Mouse (Mus musculus) gastrocnemius, adult 8-10 months (tissue): ENCODE results near the gene Prdm10. TPM values are rescaled to one million over a fixed set of nuclear protein-coding genes. Genes with fewer than 3 reads are reported as not detected.
A peak's percentile ranks its signal among the peaks of the same experiment; 100 is the strongest.

Experiments
- DNase-seq, 2 experiments: peaks; one replicate each; pipeline ENCODE4 v3.0.0; 2022; ENCODE audit warnings: low spot score in 2 of 2
- total RNA-seq, 4 experiments: library from RNA; stranded (reverse); gene quantifications; 2 replicates each; pipeline ENCODE4 v1.2.4; 2022

Gene Prdm10
- total RNA-seq, 4 experiments from 2014 or later = 3.7 to 5.1 (median 3.7) TPM

DNA sequence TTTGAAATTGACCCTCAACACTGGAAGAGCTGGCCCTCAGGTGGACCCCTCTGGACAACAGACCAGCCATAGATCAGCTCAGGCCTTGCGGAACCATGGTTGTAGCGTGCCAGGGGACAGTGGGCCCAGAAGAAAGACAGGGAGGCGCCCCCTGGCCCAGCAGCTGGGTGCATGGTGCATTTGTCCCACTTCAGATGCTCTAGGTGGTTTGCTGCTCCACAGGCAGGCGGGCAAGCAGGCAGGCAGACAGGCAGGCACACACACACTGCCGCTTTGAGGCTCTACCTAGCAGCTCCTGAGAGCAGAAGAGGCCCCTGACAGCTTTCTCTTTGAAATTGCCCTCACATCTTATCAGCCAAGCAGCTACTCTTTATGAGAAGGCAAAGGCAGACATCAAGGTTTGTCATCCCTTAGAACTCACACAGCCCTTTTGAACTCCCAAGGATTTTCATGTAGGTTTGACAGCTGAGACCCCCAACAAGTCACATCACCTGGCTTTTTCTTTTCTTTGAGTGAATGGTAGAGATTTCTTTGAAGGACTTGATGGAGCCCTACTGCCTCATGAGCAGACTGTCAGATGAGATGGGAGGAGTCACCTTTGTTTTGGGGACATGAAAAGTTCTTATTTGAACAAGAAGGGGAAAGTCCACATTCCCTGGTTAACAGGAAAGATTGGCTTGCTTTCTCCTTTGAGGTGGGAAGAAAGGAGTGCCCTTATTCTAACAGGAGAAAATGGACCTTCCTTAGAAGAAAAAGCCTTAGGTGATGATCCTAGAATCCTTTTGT, 21.4 kb downstream of the Prdm10 start:
- DNase-seq = no peak

DNA sequence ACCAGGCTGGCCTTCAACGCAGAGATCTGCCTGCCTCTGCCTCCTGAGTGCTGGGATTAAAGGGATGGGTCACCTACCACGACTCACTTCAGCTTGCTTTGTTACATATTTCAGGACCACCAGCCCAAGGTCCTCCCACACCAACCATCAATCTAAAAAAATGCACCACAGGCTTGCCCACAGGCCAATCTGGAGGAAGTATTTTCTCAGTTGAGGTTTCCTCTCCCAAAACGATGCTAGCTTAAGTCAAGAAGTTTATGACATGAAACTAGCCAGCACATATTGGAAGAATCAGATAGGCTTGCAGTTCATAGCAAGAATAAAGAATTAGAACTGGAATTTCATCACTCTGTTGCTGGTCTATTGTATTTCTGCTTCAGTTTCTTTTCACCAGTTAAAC, 24.0 kb downstream of the Prdm10 start:
- DNase-seq = no peak

GRCm38 (mm10) chr9:31305117-31305516, 24.8 kb downstream of the Prdm10 start:
- DNase-seq = no peak

GRCm38 (mm10) chr9:31305807-31306206, 25.5 kb downstream of the Prdm10 start:
- no peak for DNase-seq

GRCm38 (mm10) chr9:31307232-31307631, 26.9 kb downstream of the Prdm10 start:
- DNase-seq = no peak

DNA sequence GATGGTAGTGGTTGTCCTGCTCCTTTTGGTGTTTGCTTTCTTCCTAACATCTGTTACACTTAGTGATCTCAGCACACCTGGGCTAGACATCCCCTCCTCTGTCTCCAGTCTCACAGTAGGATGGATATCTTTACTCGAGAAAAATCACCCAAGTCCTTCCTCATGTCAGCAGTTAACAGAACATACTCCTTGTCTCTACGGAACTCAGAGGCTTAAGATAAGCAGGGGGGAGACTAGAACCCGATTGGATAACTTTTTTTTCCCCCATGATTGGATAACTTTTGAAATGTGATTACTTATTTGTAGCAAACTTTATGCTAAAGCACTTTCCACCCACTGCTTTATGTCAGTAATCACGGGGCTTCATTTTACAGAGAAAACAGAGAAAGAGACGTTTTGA, 28.7 kb downstream of the Prdm10 start:
- no peak for DNase-seq

DNA sequence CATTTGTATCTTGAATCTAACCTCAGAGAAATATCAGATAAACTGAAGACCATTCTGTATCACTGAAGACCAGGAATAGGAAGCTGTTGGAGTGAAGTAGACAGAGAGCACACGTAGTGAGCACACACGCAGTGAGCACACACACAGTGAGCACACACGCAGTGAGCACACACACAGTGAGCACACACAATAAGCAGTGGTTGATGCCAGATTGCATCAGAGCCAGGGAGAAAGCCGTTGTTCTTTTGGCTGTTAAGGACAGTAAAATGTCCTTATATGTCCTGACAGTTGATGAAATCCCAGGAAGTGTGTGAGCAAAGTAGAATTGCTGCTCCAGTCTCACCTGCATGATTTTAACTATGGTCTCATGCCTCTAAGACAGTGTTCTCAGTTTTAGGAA, 30.3 kb downstream of the Prdm10 start:
- no peak for DNase-seq

DNA sequence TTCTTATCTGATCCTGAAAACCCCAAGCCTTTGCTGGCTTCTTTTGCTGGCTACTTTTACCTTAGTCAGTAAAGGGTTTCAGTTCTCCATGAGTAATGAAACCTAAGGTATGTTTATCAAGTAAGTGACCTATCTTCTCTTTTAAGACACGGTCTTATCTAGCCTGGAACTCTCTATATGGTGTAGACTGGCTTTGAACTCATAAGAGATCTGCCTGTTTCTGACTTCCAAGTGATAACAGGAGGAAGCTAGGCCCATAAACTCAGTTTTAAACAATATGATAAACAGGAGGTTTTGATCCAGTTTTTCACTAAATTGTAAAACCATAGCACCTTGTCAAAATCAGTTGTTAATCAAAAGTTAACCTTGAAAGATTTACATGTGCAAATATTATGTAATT, 33.5 kb downstream of the Prdm10 start:
- no peak for DNase-seq

DNA sequence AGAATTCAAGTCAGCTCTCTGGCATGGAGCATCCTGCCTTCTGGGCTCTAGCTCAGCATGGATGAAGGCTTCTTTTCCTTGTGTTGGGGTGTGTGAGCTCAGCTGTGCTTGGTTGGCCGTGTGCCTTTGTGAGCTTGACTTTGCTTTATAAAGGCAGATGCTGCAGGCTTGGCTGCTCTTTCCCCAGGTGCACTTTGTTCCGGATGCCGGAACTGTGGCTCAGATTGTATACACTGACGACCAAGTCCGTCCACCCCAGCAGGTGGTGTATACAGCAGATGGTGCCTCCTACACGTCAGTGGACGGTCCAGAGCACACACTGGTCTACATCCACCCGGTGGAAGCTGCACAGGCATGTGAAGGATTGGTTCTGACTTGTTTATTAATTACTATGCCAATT, 35.6 kb downstream of the Prdm10 start:
- no peak for DNase-seq

GRCm38 (mm10) chr9:31318956-31319355, 38.6 kb downstream of the Prdm10 start:
- no peak for DNase-seq

- DNase-seq = no peak
Measured at GRCm38 (mm10) chr9:31320734-31321133, 40.4 kb downstream of the Prdm10 start.

DNA sequence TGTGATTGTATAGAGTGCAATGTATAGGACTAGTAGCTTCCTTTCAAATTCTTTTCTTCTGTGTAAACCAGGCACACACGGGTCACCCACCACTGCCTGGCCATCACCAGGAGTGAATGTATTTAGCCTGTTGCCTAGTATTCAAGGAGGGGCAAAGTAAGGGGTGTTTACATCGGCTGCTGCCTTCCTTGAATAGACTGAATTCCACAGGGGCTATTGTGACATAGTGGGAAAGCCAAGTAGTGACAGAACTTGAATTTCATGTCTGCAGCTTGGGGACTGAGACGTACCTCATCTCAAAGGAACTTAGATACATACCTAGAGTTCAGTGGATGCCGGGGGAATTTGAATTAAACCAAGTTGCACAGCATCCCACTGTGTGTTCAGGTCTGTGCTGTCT, 41.2 kb downstream of the Prdm10 start:
- DNase-seq = no peak

DNA sequence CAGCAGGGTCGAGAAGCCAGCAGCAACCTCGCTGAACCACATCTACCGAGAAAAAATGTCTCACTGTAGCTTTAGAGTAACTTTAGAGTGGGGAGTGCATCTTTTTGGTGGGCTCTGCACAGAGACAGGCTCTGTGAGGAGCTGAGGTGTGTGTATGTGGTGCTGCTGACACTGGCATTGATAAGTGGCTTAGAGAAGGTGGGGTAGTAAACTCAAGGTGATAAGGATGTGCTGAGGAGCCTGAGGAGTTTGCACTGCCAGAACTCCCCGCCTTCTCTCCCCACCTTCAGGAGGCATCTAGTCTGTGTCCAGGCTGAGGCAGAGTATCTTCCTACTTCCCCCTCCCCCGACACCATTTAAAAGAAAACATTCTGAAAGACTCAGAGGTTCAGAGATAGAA, 41.8 kb downstream of the Prdm10 start:
- no peak for DNase-seq

GRCm38 (mm10) chr9:31330816-31331215, 50.5 kb downstream of the Prdm10 start:
- no peak for DNase-seq

- no peak for DNase-seq
Measured at GRCm38 (mm10) chr9:31331246-31331645, 50.9 kb downstream of the Prdm10 start.

- no peak for DNase-seq
Measured at GRCm38 (mm10) chr9:31331906-31332305, 51.6 kb downstream of the Prdm10 start.

DNA sequence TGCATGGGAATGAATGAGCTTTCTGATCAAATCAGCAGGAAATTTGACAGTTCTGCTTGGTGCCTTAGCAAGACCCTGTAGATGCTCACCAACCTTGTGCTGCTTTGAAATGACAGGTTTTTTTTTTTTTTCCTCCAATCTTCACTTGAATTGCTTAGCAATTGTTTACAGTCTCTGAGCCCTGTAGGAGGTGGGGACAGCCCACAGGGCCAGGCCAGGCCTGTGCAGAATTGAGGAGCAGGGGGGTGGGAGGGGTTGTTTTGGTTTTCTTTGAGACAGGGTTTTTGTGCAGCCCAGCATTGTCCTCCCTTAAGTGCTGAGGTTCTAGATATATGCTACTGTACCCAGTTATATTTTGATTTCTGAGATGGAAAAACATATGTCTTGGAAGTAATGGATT, 52.5 kb downstream of the Prdm10 start:
- DNase-seq = no peak

DNA sequence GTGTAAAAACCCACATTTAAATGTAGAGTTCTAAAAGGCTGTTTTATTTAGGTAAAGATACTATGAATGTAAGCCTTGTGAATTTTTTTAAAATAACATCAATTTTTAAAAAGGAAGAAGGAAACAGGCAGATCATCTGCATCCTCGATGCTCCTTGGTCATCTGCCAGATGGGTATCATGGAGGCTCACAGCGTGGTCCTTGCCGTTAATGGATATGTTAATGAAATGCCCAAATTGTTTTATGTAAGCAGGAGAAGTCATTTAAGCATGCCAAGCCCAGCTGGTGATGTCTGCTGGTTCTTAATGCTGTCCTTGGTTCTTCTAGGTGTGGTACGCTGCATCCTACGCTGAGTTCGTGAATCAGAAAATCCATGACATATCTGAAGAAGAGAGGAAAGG, 54.7 kb downstream of the Prdm10 start:
- DNase-seq = no peak

GRCm38 (mm10) chr9:31344289-31344831, 64.0 kb downstream of the Prdm10 start:
- DNase-seq = no peak

DNA sequence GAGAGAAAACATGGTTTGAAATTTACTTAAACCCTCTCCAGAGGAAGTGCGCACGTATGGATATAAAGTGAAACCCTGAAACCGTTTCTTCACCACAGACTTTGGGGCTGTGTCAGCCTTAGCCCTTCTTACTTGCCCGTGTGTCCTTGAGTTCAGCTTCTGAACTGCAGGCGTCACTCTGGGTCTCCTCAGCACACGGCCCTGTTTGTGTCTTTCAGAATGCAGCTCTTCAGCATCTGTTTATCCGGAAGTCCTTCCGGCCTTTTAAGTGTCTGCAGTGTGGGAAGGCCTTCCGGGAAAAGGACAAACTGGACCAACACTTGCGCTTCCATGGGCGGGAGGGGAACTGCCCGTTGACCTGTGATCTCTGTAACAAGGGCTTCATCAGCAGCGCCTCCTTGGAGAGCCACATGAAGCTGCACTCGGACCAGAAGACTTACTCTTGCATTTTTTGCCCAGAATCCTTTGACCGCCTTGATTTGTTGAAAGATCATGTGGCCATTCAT, 66.3 kb downstream of the Prdm10 start:
- no peak for DNase-seq

DNA sequence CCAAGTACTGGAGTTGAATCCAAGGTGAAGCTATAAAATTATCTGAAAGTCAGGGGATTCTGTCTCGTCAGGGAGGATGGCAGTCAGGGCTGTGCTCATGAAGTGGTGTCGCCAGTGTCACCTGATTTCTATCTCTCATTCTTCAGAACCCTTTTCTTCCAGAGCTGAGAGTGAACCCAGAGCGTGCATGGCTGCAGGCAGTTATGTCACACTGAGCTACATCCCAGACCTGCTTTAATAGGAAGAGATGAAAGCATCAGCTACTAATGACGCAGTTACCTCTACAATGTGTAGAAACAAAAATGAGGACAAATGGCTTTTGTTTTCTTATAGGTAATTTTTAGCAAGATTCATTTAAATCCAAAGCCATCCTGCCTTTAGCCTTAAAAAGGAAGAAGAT, 68.1 kb downstream of the Prdm10 start:
- no peak for DNase-seq

GRCm38 (mm10) chr9:31348915-31349314, 68.6 kb downstream of the Prdm10 start:
- peak; percentile 26 to 47 for DNase-seq

DNA sequence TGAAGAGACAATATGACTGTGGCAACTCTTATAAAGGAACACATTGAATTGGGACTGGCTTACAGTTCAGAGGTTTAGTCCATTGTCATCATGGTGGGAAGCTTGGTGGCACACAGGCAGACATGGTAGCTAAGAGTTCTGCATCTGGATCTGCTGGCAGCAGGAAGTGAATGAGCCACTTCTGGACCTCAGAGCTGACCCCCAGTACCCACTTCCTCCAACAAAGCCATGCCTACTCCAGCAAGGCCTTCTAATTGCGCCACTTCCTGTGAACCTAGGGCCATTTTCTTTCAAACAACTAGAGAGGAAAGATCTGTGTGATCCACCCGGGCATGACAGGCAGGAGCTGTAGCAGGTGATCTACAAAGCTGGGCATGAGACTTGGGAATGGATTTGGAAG, 72.4 kb downstream of the Prdm10 start:
- no peak for DNase-seq
